Mouse (Mus musculus) thymus, postnatal 25 days (tissue): Measurements from ENCODE around the gene F11r.

ENCODE experiments used
- DNase-seq: peaks from one replicate; pipeline ENCODE4 v3.0.0; 2022

F11r gene

DNA sequence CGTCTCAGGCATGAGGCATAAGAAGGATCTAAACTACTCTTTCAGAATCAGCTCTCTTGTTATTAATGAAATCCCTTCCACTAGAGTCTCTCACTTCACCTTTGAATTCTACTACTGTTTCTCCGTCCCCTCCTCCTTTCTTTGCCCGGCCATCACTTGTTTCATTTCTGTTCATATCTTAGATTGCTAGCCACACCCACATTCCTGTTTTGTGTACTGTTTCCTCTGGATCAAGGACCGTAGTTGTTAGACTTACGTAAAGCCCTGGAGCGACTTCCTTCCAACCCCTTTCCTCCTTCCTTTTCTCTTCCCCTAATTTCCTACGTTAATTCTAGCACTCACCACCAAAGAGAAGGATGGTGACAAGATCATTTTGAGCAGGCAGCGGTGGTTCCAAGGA, 1.7 kb downstream of the F11r start:
- no peak for DNase-seq

DNA sequence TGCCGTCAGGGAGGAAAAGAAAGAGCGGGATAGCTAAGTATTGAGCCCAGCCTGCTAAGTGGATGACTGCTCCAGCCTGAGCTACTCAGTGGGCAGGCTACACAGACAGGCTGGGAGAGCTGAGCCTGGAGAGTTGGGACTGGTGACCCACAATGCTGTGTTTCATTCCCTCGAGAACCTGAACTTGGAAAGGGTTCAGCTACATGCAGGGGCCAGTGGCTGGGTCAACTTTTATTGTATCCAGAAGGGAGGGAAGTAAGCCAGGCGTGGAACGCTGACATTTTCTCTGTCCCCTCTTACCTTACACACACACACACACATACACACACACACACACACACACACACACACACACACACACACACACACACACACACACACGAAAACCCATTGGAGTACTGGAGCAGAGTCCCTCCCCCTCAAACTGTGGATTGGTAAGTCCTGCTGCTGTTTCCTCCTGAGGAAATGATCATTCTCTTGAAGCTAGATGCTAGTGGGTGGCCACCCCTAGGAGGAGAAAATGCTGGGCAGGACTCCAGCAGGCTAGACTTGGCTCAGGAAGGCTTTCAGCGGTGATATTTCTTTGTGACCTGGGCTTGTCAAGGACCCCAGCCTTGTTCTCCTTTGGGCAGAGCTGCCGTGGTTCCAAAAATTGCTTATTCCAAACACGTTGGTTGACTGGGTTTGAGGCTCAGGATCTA, 2.8 kb downstream of the F11r start:
- no peak for DNase-seq

- DNase-seq, result no peak
Observed at GRCm38 (mm10) chr1:171441466-171442412, 4.4 kb downstream of the F11r start.

- DNase-seq, result no peak
Observed at GRCm38 (mm10) chr1:171442413-171442760, 5.1 kb downstream of the F11r start.

DNA sequence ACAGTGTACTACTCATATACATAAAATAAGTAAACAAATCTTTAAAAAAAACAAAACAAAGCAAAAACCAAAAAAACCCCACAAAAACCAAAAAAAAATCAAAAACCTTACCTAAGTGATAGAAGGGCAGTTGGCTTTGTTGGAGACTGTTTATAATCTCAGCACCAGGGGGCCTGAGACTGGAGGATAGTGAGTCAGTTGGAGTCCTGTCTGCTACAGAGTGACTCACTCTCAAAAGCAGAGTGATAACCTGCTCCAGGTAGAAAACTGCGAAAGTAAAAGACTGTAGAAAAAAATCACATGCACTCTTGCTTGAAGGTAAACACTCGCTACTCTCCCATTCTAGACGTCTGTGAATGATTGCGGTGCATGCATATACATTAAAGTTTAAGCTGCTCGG, 7.7 kb downstream of the F11r start:
- DNase-seq, result no peak

GRCm38 (mm10) chr1:171446854-171447253, 9.5 kb downstream of the F11r start:
- no peak for DNase-seq

DNA sequence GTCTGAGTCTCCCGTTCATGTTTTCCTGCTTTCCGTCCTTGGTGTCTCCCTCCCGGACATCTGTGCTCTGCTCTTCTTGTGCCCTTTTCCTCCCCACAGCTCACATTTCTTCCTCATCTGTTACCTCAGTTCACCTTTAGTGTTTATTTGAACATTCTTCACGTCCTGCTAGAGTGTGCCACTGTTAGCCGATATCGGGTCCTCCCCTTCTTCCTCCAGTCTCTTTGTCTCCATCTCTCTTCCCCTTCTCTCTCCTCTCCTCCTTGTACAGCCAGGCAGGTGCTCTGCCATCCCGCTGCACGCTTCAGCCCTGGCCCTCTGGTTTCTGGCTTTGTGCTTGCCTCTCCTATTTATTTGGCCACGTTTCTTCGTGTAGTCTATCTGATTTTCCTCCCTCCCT, 10.4 kb downstream of the F11r start:
- no peak for DNase-seq

DNA sequence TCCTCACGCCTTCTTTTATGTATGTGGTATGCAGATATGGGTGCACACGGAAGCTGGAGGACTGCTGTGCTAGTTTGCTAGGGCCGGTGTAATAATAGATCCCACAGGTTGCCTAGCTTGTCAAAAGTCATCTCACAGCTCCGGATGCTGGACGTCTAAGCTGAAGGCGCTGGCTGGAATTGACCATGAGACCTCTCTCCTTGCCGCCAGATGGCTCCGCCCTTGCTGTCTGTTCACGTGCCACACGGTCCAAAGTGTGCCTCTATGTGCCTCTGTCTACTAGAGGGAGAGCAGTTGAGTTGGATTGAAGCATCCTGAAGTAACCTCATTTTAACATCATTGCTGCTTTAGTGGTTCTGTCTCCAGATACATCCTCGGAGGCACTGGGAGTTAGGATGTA, 12.7 kb downstream of the F11r start:
- DNase-seq, result no peak

- no peak for DNase-seq
Observed at GRCm38 (mm10) chr1:171451001-171451400, 13.7 kb downstream of the F11r start.

DNA sequence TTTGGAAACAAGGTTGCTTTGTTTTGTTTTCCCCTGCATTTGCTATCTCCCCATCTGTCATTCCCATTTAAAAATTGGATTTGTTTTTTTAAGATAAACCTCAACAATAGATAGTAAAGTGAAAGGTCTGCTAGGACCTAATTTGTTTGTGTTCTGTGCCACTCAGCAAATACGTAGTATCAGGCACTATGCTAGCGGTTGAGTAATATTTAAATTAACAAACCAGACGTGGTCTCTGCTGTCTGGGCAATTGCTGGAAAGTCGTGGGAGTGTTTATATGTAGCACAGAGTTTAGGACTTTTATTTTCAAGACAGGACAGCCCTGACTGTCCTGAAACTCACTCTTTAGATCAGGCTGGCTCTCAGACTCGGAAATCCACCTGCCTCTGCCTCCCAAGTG, 15.2 kb downstream of the F11r start:
- DNase-seq, result no peak

GRCm38 (mm10) chr1:171452923-171453322, 15.6 kb downstream of the F11r start:
- DNase-seq, result no peak

- no peak for DNase-seq
Observed at GRCm38 (mm10) chr1:171454926-171455325, 17.6 kb downstream of the F11r start.

DNA sequence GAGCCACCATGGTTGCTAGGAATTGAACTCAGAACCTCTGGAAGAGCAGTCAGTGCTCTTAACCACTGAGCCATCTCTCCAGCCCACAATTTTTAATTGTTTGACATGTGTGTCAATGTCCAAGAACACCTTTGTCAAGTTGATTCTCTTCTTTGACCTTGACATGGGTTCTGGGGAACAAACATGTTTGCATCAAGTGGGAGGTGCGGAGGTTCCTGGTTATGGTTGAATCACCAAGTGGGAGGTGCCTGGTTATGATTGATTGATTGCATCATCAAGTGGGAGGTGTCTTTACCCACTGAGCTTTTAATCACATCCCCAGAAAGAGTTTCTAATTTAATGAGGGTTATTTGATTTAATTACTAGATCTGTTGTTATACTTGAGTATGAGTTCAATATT, 20.2 kb downstream of the F11r start:
- DNase-seq, result no peak

- no peak for DNase-seq
Observed at GRCm38 (mm10) chr1:171459791-171460190, 22.5 kb downstream of the F11r start.

DNA sequence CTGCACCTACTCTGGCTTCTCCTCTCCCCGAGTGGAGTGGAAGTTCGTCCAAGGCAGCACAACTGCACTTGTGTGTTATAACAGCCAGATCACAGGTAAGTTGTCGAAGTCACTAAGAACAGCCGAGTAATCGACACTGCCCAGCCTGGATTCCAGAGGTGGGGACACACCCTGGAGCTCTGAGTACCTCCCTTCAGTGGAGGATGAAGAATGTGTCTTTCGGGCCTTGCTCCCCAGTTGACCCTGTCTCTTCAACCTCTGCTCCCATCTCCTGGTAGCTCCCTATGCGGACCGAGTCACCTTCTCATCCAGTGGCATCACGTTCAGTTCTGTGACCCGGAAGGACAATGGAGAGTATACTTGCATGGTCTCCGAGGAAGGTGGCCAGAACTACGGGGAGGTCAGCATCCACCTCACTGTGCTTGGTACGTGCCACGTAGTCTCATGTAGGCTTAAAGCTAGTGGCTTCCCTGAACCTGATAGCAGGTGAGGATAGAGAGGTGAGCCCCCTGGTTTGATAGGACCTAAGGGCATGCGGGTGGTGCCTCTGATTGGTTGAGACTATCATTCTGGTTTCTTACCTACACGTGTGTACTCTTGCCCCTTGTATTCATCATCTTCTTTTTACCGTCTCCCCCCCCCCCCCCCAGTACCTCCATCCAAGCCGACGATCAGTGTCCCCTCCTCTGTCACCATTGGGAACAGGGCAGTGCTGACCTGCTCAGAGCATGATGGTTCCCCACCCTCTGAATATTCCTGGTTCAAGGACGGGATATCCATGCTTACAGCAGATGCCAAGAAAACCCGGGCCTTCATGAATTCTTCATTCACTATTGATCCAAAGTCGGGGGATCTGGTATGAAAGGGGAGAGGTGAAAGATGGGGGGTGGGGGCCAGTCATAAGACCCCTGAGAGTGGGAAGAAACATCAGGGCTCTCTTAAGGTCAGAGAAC, 23.5 kb downstream of the F11r start:
- DNase-seq, result no peak

GRCm38 (mm10) chr1:171463133-171463532, 25.8 kb downstream of the F11r start:
- no peak for DNase-seq

DNA sequence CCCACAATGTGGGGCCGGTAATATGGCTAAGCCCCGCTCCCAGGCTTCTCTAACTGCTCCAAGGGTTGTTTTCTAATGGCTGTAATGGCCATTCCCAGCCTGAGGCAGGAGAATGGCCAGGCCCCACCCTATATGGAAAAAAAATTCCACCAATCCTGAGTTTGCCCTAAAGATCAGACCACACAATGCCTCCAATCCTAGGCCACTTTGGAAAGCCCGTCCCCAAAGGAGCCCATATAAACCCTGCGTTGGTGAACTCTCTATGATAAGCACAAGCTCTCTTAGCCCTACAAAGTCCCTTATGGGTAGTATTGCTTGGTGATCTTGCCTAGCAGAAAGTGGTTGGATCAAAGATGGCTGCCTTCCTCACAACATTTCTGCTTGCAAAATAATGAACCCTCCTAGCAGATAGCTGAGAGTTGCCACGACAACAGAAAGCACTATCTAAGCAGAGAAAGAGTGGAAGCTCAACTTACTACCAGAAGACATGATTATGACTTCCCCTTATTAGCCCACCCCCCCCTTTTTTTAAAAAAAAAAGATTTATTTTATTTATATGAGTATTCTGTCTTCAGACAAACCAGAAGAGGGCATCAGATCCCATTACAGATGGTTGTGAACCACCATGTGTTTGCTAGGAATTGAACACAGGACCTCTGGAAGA, 28.5 kb downstream of the F11r start:
- no peak for DNase-seq

DNA sequence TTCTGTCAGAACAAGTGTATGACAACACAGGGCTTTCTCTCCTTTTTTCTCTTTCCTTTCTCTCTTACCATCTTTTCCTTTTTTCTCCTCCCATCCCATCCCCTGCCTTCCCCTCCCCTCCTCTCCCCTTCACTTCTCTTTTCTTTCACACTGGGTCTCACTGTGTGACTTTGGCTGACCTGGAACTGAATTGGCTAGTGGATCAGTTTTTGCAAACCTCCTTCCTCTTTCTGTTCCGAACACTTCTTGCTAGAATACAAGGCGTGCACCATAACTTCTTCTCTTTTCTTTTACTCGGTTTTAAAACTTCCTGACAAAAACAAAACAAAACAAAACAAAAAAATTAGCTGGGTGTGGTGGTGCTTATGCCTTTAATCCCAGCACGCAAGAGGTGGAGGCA, 29.2 kb downstream of the F11r start:
- DNase-seq, result no peak

DNA sequence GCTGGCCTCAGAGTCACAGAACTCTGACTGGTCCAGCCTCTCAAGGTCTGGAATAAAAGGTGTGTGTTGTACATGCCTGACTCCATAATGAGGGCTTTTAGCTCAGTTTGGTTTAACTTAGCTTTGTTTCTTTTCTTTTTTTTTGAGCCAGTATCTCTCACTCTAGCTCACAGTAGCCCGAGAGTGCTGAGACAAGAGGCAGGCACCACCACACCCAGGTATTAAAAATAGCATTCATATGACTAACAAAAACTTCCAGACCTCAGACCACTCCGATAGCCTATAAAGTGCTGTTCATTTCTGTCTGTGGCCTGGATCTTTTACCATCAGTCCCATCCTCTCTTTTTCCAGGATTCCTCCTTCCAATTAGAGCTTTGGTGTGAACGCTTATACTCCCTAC, 32.3 kb downstream of the F11r start:
- DNase-seq, result no peak

GRCm38 (mm10) chr1:171470371-171470871, 33.1 kb downstream of the F11r start:
- DNase-seq, result peak; percentile 61

DNA sequence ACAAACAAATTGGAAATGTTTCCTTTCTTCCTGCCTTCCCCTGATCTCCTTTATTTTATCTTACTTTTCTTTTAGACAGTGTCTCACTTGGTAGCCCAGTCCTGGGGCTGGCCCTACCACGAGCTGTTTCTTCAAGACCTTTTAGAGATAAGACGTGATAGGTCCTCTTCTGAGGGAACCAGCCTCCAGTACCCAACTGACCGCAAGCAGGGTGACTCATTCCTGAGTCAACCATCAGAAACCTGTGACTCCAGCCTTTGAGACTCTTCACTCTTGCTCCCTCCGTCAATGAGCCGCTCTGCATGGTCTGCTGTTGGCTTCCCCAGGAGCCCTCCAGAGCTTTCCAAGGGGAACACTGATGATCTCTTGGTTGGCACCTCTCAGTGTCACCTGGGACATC, 33.6 kb downstream of the F11r start:
- no peak for DNase-seq

DNA sequence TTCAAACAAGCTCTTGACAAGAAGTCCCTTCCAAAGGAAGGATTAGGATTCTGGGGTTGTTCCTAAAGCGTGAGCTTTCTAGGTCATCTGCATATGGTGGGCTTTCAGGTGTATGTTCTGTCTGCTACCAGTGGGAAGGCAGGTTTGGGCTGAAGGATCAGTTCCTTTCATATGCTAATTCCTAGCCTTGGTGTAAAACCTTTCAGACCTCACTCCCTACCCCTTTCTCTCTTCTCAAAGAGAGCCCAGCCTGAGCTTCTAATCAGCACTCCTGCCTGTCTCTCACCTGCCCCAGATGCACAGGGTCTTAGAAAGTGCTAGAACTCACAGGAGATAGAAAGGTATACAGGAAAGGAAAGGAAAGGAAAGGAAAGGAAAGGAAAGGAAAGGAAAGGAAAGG, 34.1 kb downstream of the F11r start:
- no peak for DNase-seq
